Mouse (Mus musculus) small intestine, adult 2 months (tissue): ENCODE results near the gene Clybl.

Source experiments
- CTCF ChIP-seq: fragments of 200-500 bp; IDR thresholded peaks from 2 replicates; pipeline ENCODE4 v1.5.1; 2012; ENCODE audit warnings: low read depth, mild to moderate bottlenecking, control low read depth, inconsistent platforms, low read length, moderate library complexity, mixed read lengths; ENCODE audit not compliant: insufficient replicate concordance, insufficient read length; ENCODE audit errors: extremely low read depth
- POLR2A ChIP-seq: fragments of 200-500 bp; IDR thresholded peaks from 2 replicates; pipeline ENCODE4 v1.6.1; 2012; ENCODE audit warnings: low read depth, mild to moderate bottlenecking, control low read depth, inconsistent platforms, low read length, moderate library complexity

GRCm38 (mm10) chr14:122401886-122402285, 220.4 kb downstream of the Clybl start:
- TF ChIP-seq POLR2A (no peak), CTCF (no peak)
